Mouse (Mus musculus) neutrophil, adult 5-6 weeks (primary cell): ENCODE results near the gene B3gat1. TPM values are rescaled to one million over a fixed set of nuclear protein-coding genes. Genes with fewer than 3 reads are reported as not detected.

Experiments
- ATAC-seq: fragments of 151-379, 151-347 bp; 2 replicates; pipeline ENCODE4 v1.8.0; 2017; ENCODE audit warnings: mild to moderate bottlenecking, moderate TSS enrichment; ENCODE audit not compliant: insufficient number of reproducible peaks, poor library complexity, low FRiP score, severe bottlenecking; ENCODE audit errors: extremely low read depth
- total RNA-seq: library from RNA; stranded (forward); fragments of 200-1000 nt; gene quantifications from 2 replicates; pipeline ENCODE4 v1.2.3, GENCODE M21; 2017

B3gat1 gene
- total RNA-seq = not detected in 2 replicates

DNA sequence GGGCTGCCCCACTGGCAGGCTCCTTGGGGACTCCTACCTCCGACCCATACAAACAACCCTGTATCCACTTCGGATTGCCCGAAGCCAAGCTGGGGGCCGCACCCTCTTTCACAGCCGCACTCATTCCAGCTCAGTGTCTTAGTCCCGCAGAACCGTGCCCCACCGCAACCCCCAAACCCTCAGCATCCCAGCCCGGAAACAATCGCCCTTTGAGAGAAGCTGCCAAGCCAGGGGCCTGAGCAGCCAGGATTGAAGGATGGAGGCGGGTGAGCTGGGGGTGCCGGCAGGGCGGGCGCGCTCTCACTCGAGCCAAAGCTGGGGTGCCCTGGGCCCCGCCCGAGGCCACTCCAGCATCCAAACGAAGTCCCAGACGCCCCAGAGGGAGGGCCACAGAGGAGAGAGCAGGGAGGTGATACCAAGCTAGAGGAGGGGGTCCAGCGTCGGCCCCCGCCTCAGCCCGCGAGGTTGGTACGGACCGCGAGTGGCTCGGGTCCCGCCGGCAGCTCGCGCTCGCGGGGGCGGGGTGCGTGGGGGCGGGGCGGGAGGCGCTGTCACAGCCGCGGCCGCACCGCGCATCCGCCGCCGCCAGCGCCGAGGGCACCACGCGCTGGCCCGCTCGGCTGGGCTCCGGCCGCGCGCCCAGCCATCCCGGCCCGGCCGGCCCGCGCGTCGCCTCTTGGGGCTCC, at the start of gene B3gat1:
B3gat1 (plus strand) TSS at position 523 of the 686 bp plus-strand sequence.
- ATAC-seq = no peak

- ATAC-seq = no peak
Observed at GRCm38 (mm10) chr9:26689171-26689570, 44.4 kb upstream of the B3gat1 start.

DNA sequence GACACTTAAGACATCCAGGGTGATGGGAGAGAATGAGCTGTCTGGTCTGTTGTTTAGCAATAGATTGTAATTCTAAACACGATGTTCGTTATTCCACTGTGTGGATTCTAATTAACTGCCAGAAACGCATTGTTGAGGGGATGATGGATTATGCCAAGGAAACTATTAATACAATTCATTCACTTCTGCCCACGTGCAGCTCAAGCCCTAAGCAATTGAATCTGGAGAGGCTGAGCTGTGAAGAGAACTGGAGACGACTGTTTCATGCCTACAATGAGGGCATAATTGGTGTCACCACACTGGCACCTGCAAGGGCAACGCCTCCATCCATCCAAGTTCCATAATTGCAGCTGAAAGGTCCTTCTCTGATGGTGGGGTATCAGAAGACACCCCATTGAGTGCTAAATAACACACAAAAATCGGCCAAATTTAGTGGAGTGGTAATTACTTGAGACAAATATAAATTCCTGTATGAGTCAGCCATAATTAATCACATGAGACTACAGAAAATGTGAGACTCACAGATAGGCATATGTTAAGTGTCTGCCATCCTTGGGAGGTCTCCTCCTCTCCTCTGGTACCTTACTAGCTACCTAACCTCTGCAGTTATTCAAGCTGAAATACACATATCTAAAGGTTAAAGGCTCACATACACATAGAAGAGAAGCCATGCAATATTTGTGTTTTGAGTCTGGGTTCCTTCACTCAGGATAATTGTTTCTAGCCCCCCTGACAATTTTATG, 43.4 kb upstream of the B3gat1 start:
- ATAC-seq = no peak

DNA sequence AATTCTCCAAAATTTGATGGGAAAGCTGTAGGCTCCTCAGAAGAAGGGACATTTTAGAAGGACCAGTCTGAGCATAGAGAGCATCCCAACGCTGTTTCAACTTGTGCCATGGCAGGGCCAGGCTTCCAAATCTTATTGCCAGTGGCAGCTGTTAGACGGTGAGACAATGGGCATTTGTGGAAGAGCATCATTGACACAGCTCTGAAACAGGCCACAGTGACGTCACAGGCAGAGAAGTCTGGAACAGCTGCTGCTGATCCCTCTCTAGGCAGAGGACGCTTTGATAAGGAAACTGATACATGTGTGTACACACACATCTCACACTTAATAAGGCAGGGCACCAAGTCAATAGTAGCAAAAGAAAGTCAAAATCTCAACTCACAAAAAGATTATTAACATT, 40.9 kb upstream of the B3gat1 start:
- no peak for ATAC-seq

DNA sequence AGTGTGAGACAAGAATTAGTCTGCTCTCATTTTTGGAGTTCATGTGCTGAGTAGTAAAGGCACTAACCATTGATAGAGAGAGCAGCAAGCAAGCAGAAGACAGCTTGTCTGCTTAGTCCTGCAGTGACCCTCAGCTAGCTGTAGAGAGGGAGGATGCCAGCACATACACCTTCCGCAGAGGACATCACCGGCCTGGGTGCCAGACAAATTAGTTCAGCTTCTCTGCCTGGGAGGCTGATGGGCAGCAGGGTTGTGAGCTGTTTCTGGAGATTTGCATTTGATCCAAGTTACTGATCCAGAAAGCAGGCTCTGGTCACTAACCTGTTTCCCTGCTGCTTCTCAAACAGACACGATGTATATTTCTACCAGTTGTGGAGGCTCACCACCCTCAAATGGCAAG, 38.9 kb upstream of the B3gat1 start:
- ATAC-seq = no peak

GRCm38 (mm10) chr9:26695178-26695577, 38.4 kb upstream of the B3gat1 start:
- no peak for ATAC-seq

DNA sequence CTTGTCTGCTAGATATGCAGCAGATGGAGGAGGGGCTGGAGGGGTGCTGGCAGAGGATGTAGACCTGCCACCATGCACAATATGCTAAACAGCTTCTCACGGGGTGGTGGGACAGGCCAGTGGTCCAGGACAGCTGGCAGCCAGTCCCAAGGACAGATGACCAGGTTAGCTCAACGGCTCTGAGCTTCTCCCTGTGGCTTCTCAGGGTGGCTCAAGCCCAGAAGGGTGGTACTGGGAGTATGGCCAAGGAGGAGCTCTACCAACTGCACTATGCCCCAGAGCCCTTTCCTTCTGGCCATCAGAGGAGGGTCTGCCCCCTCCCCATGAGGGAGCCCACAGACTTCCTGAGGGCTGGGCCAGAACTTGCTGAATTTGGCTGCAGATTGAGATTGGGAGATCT, 35.2 kb upstream of the B3gat1 start:
- no peak for ATAC-seq

DNA sequence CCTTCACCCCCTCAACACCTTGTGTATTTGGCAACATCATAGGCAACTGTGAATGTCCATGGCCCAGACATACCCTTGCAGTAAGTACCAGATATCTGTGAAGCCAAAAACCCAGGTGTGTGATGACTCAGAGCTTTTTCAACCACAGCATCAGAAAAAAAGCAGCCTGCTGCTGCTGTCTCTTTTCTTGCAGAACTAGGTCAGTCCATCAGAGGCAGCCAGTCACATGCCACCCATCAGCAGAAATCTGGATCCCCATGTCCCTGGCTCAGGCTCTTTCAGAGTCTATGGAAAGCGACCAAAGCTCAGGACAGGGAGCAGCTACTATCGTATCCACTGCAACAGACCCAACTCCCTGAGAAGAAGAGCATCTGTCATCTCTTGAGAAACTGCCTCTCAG, 33.2 kb upstream of the B3gat1 start:
- no peak for ATAC-seq

DNA sequence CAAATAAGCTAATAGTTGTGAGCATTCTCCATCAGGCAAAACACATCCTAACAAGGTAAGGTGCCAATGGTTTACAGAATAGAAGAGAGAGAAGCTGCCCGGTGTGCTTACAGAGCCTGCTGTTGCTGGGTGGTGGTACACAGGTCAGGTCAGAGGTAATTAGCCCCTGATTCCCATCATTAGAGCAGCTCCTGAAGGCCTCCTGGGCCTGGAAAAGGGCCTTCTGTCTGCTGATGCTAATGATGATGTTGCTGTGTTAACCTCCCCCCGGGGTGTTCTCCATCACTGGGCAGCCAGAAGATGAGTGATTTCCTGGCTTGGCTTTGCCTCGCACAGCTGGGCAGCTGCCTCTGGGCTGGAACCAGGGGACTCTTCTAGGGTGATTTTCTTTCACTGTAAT, 15.1 kb upstream of the B3gat1 start:
- ATAC-seq = no peak

- no peak for ATAC-seq
Observed at GRCm38 (mm10) chr9:26721771-26722170, 11.8 kb upstream of the B3gat1 start.

- no peak for ATAC-seq
Observed at GRCm38 (mm10) chr9:26725709-26726108, 7.8 kb upstream of the B3gat1 start.

DNA sequence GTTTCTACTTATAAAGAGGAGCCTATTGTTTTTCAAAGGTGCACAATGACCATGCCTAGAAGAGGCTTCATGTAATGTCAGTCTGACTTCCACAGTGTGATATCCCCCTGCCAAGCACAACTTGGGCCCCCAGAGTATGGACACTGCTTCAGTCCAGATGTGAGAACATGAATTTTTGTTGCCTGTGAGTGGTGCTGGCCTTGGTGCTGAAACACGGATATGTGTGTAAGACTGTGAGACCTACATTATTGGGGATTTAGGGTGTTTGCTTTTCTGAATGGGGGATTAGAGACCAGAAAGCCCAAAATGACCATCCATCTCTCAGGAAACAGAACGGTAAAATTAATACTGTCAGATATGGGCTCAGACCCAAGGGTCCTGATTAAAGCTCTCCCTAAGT, 6.1 kb upstream of the B3gat1 start:
- no peak for ATAC-seq

- ATAC-seq = no peak
Observed at GRCm38 (mm10) chr9:26728556-26728955, 5.0 kb upstream of the B3gat1 start.

- no peak for ATAC-seq
Observed at GRCm38 (mm10) chr9:26733986-26734385, 458 bp downstream of the B3gat1 start.

DNA sequence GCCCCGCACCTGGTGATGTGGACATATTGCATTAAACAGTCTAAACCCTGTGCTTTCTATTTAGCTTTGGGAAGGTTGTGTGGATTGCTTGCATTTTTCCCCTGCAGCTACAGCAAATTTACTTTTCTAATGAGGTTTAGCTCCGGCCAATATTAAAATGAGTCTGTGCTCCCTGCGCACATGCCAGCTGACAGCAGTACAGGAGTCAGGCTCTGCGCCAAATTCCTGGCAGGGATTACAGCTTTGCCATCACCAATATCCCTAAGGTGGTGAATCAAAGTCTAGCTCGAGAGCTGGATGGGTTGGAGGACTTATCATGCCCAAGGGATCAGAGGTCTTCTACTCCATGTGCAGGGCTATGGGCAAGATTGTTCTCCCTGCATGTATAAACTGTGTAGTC, 3.6 kb downstream of the B3gat1 start:
- no peak for ATAC-seq

- ATAC-seq = no peak
Observed at GRCm38 (mm10) chr9:26742817-26743216, 9.3 kb downstream of the B3gat1 start.

- ATAC-seq = no peak
Observed at GRCm38 (mm10) chr9:26747121-26747520, 13.6 kb downstream of the B3gat1 start.

- no peak for ATAC-seq
Observed at GRCm38 (mm10) chr9:26748893-26749292, 15.4 kb downstream of the B3gat1 start.

- ATAC-seq = no peak
Observed at GRCm38 (mm10) chr9:26760081-26760480, 26.6 kb downstream of the B3gat1 start.

GRCm38 (mm10) chr9:26760576-26760975, 27.0 kb downstream of the B3gat1 start:
- no peak for ATAC-seq

- ATAC-seq = no peak
Observed at GRCm38 (mm10) chr9:26762477-26762876, 28.9 kb downstream of the B3gat1 start.
